Mouse (Mus musculus) erythroblast, embryonic 14.5 days (primary cell): ENCODE data around the gene Lelp1. TPM values are rescaled to one million over a fixed set of nuclear protein-coding genes. Genes with fewer than 3 reads are reported as not detected.

ENCODE experiments used
- H3K27me3 ChIP-seq: 2 replicates; pipeline ENCODE4 v1.6.1; 2012; ENCODE audit warnings: inconsistent platforms; ENCODE audit not compliant: control insufficient read depth
- H3K36me3 ChIP-seq: 2 replicates; pipeline ENCODE4 v1.6.1; 2012; ENCODE audit warnings: mild to moderate bottlenecking, inconsistent platforms; ENCODE audit not compliant: control insufficient read depth
- H3K4me1 ChIP-seq: 2 replicates; pipeline ENCODE4 v1.6.1; 2012; ENCODE audit warnings: inconsistent platforms; ENCODE audit not compliant: control insufficient read depth
- H3K4me3 ChIP-seq: replicated peaks from 2 replicates; pipeline ENCODE3; 2012; ENCODE audit warnings: moderate library complexity, mild to moderate bottlenecking, inconsistent platforms
- H3K9me3 ChIP-seq: 2 replicates; pipeline ENCODE4 v1.6.1; 2012; ENCODE audit warnings: low read length, inconsistent platforms, mixed read lengths; ENCODE audit not compliant: control insufficient read depth
- GATA1 ChIP-seq: IDR thresholded peaks from 2 replicates; pipeline ENCODE4 v1.6.1; 2012; ENCODE audit warnings: low read length, inconsistent platforms, mixed read lengths
- TAL1 ChIP-seq: IDR thresholded peaks from 3 replicates; pipeline ENCODE4 v1.6.1; 2012; ENCODE audit warnings: low read length, inconsistent platforms, mixed read lengths
- polyA plus RNA-seq: library from polyadenylated mRNA; stranded (reverse); fragments of >175 nt; gene quantifications from 2 replicates; pipeline ENCODE4 v1.2.3, GENCODE M21; 2012

The Lelp1 gene
- polyA plus RNA-seq, 1 experiment: not detected

- Histone ChIP-seq H3K4me1 (no peaks in the 10 kb centered on the region), H3K27me3 (no peaks in the 10 kb centered on the region), H3K36me3 (no peaks in the 10 kb centered on the region), H3K4me3 (no peak overlapping the region), H3K9me3 (0 out of 2 replicates have a peak, but pooled peaks cover 2% of the 10 kb centered on the region)
- TF ChIP-seq TAL1 (no peak), GATA1 (no peak)
Observed at GRCm38 (mm10) chr3:92117930-92118329, 24.6 kb downstream of the Lelp1 start.

GRCm38 (mm10) chr3:92111526-92111925 lies 31.0 kb downstream of the Lelp1 start:
- Histone ChIP-seq H3K4me3 (no peak overlapping the region), H3K36me3 (no peaks in the 10 kb centered on the region), H3K9me3 (no peaks in the 10 kb centered on the region), H3K27me3 (no peaks in the 10 kb centered on the region), H3K4me1 (no peaks in the 10 kb centered on the region)
- TF ChIP-seq TAL1: no peak
- no peak for TF ChIP-seq GATA1

- no peaks in the 10 kb centered on the region for H3K27me3 ChIP-seq
- H3K4me1 ChIP-seq: no peaks in the 10 kb centered on the region
- no peaks in the 10 kb centered on the region for H3K9me3 ChIP-seq
- TF ChIP-seq TAL1 (no peak), GATA1 (no peak)
- no peak overlapping the region for H3K4me3 ChIP-seq
- no peaks in the 10 kb centered on the region for H3K36me3 ChIP-seq
Observed at GRCm38 (mm10) chr3:92110790-92111189, 31.8 kb downstream of the Lelp1 start.

DNA sequence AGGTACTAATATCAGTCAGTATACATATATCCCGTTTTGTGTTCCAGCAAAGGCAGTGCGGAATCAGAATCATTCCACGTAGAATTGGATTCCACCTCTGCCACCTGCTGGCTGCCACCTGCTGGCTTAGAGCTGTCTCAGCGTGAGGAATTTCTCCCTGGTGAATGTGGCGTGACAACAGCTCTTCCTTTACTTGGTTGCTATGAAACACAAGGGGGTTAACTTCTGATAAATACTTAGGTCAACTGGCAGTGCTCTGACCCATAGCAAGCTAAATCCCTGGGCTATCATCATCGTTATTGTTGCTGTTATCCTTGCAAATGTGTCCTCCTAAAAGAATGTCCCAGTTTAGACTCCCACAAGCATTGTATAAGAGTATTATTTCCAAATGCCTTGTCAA lies 36.0 kb downstream of the Lelp1 start:
- Histone ChIP-seq H3K4me1 (no peaks in the 10 kb centered on the region), H3K27me3 (no peaks in the 10 kb centered on the region), H3K4me3 (no peak overlapping the region), H3K36me3 (no peaks in the 10 kb centered on the region), H3K9me3 (no peaks in the 10 kb centered on the region)
- TF ChIP-seq TAL1: no peak
- TF ChIP-seq GATA1: no peak

Other genes with a start within 250 kb of the Lelp1 start
- gene Pglyrp3, start 128.2 kb downstream of the Lelp1 start, polyA plus RNA-seq: not detected in 2 replicates
- 0.03 TPM in 1 of 2 replicates, not detected in the other for gene Lor, start 59.6 kb downstream of the Lelp1 start, polyA plus RNA-seq
- not detected in 2 replicates for gene Prr9, start 18.8 kb downstream of the Lelp1 start, polyA plus RNA-seq
- not detected in 2 replicates for gene Sprr2a1, start 73.1 kb upstream of the Lelp1 start, polyA plus RNA-seq
- 0.01 and 0.02 TPM in 2 replicates for gene Sprr2a2, start 73.2 kb upstream of the Lelp1 start, polyA plus RNA-seq
- gene Sprr2a3, start 142.7 kb upstream of the Lelp1 start, polyA plus RNA-seq: not detected in 2 replicates
- not detected in 2 replicates for gene Sprr2b, start 173.9 kb upstream of the Lelp1 start, polyA plus RNA-seq
- not detected in 2 replicates for gene Sprr2d, start 196.4 kb upstream of the Lelp1 start, polyA plus RNA-seq
- not detected in 2 replicates for gene Sprr2e, start 209.4 kb upstream of the Lelp1 start, polyA plus RNA-seq
- not detected in 2 replicates for gene Sprr2f, start 222.4 kb upstream of the Lelp1 start, polyA plus RNA-seq
- gene Sprr2h, start 242.9 kb upstream of the Lelp1 start, polyA plus RNA-seq: not detected in 2 replicates